Mouse (Mus musculus) forebrain, postnatal 0 days (tissue): Measurements from ENCODE around the gene Akr1cl. TPM values are rescaled to one million over a fixed set of nuclear protein-coding genes. Genes with fewer than 3 reads are reported as not detected.
A peak's percentile ranks its signal among the peaks of the same experiment; 100 is the strongest.

ENCODE experiments used
- ATAC-seq: fragments of 200-750 bp; cut with Nextera tagmentation; 2 replicates; pipeline ENCODE4 v1.8.0; 2017; ENCODE audit warnings: mild to moderate bottlenecking, moderate library complexity
- DNase-seq: peaks from one replicate; pipeline ENCODE4 v3.0.0-alpha.2; 2015
- H3K27ac ChIP-seq: fragments of 300-500 bp; sonication (generic); 2 replicates; pipeline ENCODE4 v1.5.1; 2014; ENCODE audit warnings: low read depth, mild to moderate bottlenecking, antibody characterized with exemption, low read length, moderate library complexity, mixed read lengths
- H3K27me3 ChIP-seq: fragments of 300-500 bp; sonication (generic); 2 replicates; pipeline ENCODE4 v1.6.1; 2014; ENCODE audit warnings: mild to moderate bottlenecking, low read length, mixed read lengths; ENCODE audit not compliant: insufficient read depth
- H3K36me3 ChIP-seq: fragments of 300-500 bp; sonication (generic); 2 replicates; pipeline ENCODE4 v1.6.1; 2014; ENCODE audit warnings: mild to moderate bottlenecking, moderate library complexity; ENCODE audit not compliant: insufficient read depth
- H3K4me1 ChIP-seq: fragments of 300-500 bp; sonication (generic); 2 replicates; pipeline ENCODE4 v1.6.1; 2014; ENCODE audit warnings: antibody characterized with exemption; ENCODE audit not compliant: insufficient read depth
- H3K4me2 ChIP-seq: fragments of 300-500 bp; sonication (generic); 2 replicates; pipeline ENCODE4 v1.6.1; 2014; ENCODE audit warnings: low read depth, mild to moderate bottlenecking, moderate library complexity
- H3K4me3 ChIP-seq: fragments of 300-500 bp; sonication (generic); 2 replicates; pipeline ENCODE4 v1.5.1; 2014; ENCODE audit warnings: low read depth, low read length, mixed read lengths
- H3K9ac ChIP-seq: fragments of 300-500 bp; sonication (generic); 2 replicates; pipeline ENCODE4 v1.6.1; 2014; ENCODE audit warnings: mild to moderate bottlenecking
- H3K9me3 ChIP-seq: fragments of 300-500 bp; sonication (generic); 2 replicates; pipeline ENCODE4 v1.6.1; 2016; ENCODE audit warnings: low read length
- CTCF ChIP-seq: sonication (generic); IDR thresholded peaks from 2 replicates; pipeline ENCODE4 v1.5.1; 2016; ENCODE audit warnings: antibody characterized with exemption, control low read depth, low read depth
- WGBS: fragments of 180-500 bp; shearing (Covaris S2); extraction: QIAGEN DNeasy Blood & Tissue Kit; methylation state at CpG from one replicate; pipeline ENCODE4 v1.1.7; 2014; 5-methylcytosine and 5-hydroxymethylcytosine counted together
- polyA plus RNA-seq: library from polyadenylated mRNA; unstranded; fragments of >200 nt; fragmentation: Nextera tagmentation; extraction: Ambion mirVana; gene quantifications from 2 replicates; pipeline ENCODE4 v1.2.1, GENCODE M21; 2015
- total RNA-seq: library from RNA; depleted of rRNA; stranded (reverse); fragments of >200 nt; gene quantifications from 2 replicates; pipeline ENCODE4 v1.2.3, GENCODE M21; 2014

Gene Akr1cl
- total and polyA plus RNA-seq, 2 experiments from 2014 or later: not detected

- no peak for ATAC-seq
- H3K4me3 ChIP-seq: no peak overlapping the region
- 81% methylated on average over 6 of the region's 6 CpGs for WGBS
- H3K36me3 ChIP-seq: no peaks in the 10 kb centered on the region
- no peaks in the 10 kb centered on the region for H3K9me3 ChIP-seq
- no peak overlapping the region for H3K4me2 ChIP-seq
- TF ChIP-seq CTCF: no peak
- H3K4me1 ChIP-seq: no peaks in the 10 kb centered on the region
- DNase-seq: no peak
- H3K27ac ChIP-seq: no peak overlapping the region
- H3K27me3 ChIP-seq: no peaks in the 10 kb centered on the region
- H3K9ac ChIP-seq: no peak overlapping the region
Measured at GRCm38 (mm10) chr1:65040806-65041205, 8.2 kb upstream of the Akr1cl start.

GRCm38 (mm10) chr1:65039679-65040078 lies 7.1 kb upstream of the Akr1cl start:
- Histone ChIP-seq H3K27ac (no peak overlapping the region), H3K4me1 (no peaks in the 10 kb centered on the region), H3K9ac (no peak overlapping the region), H3K9me3 (no peaks in the 10 kb centered on the region), H3K36me3 (no peaks in the 10 kb centered on the region), H3K4me3 (no peak overlapping the region), H3K27me3 (no peaks in the 10 kb centered on the region), H3K4me2 (no peak overlapping the region)
- no peak for TF ChIP-seq CTCF
- no peak for ATAC-seq
- DNase-seq: no peak
- WGBS: 80% methylated on average over 3 of the region's 3 CpGs

- Histone ChIP-seq H3K4me3 (no peak overlapping the region), H3K4me2 (no peak overlapping the region), H3K27ac (no peak overlapping the region), H3K27me3 (no peaks in the 10 kb centered on the region), H3K9ac (no peak overlapping the region), H3K4me1 (no peaks in the 10 kb centered on the region), H3K36me3 (no peaks in the 10 kb centered on the region), H3K9me3 (no peaks in the 10 kb centered on the region)
- no peak for TF ChIP-seq CTCF
- DNase-seq (no peak), ATAC-seq (no peak)
- 83% methylated on average over 2 of the region's 2 CpGs for WGBS
Measured at GRCm38 (mm10) chr1:65037542-65037941, 5.0 kb upstream of the Akr1cl start.

- ATAC-seq: no peak
- no peaks in the 10 kb centered on the region for H3K27me3 ChIP-seq
- H3K36me3 ChIP-seq: no peaks in the 10 kb centered on the region
- no peak for DNase-seq
- H3K4me3 ChIP-seq: no peak overlapping the region
- 22% methylated on average over 3 of the region's 3 CpGs for WGBS
- no peaks in the 10 kb centered on the region for H3K4me1 ChIP-seq
- H3K9ac ChIP-seq: no peak overlapping the region
- no peaks in the 10 kb centered on the region for H3K9me3 ChIP-seq
- no peak for TF ChIP-seq CTCF
- H3K27ac ChIP-seq: no peak overlapping the region
- no peak overlapping the region for H3K4me2 ChIP-seq
Measured at GRCm38 (mm10) chr1:65035513-65035912, 3.0 kb upstream of the Akr1cl start.

GRCm38 (mm10) chr1:65028206-65028605 lies 4.4 kb downstream of the Akr1cl start:
- Histone ChIP-seq H3K9ac (no peak overlapping the region), H3K4me1 (no peaks in the 10 kb centered on the region), H3K27me3 (no peaks in the 10 kb centered on the region), H3K9me3 (no peaks in the 10 kb centered on the region), H3K27ac (no peak overlapping the region), H3K36me3 (no peaks in the 10 kb centered on the region), H3K4me3 (no peak overlapping the region), H3K4me2 (no peak overlapping the region)
- no peak for TF ChIP-seq CTCF
- no peak for ATAC-seq
- no peak for DNase-seq
- 67% methylated on average over 9 of the region's 9 CpGs for WGBS

- H3K36me3 ChIP-seq: no peaks in the 10 kb centered on the region
- H3K4me1 ChIP-seq: no peaks in the 10 kb centered on the region
- TF ChIP-seq CTCF: no peak
- no peak overlapping the region for H3K4me2 ChIP-seq
- no peaks in the 10 kb centered on the region for H3K9me3 ChIP-seq
- DNase-seq: no peak
- no peak overlapping the region for H3K27ac ChIP-seq
- H3K9ac ChIP-seq: no peak overlapping the region
- H3K27me3 ChIP-seq: no peaks in the 10 kb centered on the region
- 82% methylated on average over 4 of the region's 4 CpGs for WGBS
- H3K4me3 ChIP-seq: no peak overlapping the region
- ATAC-seq: no peak
Measured at GRCm38 (mm10) chr1:65012726-65013125, 19.8 kb downstream of the Akr1cl start.

GRCm38 (mm10) chr1:65010153-65010552 lies 22.4 kb downstream of the Akr1cl start:
- no peaks in the 10 kb centered on the region for H3K4me1 ChIP-seq
- H3K9me3 ChIP-seq: no peaks in the 10 kb centered on the region
- H3K4me3 ChIP-seq: no peak overlapping the region
- WGBS: 11% methylated on average over 9 of the region's 9 CpGs
- ATAC-seq (peak; percentile 95), DNase-seq (peak; percentile 87)
- H3K27me3 ChIP-seq: no peaks in the 10 kb centered on the region
- H3K4me2 ChIP-seq: no peak overlapping the region
- peak; percentile 99 for TF ChIP-seq CTCF
- no peak overlapping the region for H3K9ac ChIP-seq
- no peak overlapping the region for H3K27ac ChIP-seq
- no peaks in the 10 kb centered on the region for H3K36me3 ChIP-seq

- DNase-seq (no peak), ATAC-seq (no peak)
- no peak overlapping the region for H3K9ac ChIP-seq
- no peak overlapping the region for H3K4me2 ChIP-seq
- TF ChIP-seq CTCF: no peak
- no peak overlapping the region for H3K27ac ChIP-seq
- H3K4me1 ChIP-seq: no peaks in the 10 kb centered on the region
- 96% methylated on average over 6 of the region's 6 CpGs for WGBS
- no peaks in the 10 kb centered on the region for H3K9me3 ChIP-seq
- H3K4me3 ChIP-seq: no peak overlapping the region
- H3K27me3 ChIP-seq: no peaks in the 10 kb centered on the region
- H3K36me3 ChIP-seq: no peaks in the 10 kb centered on the region
Measured at GRCm38 (mm10) chr1:65005575-65005974, 27.0 kb downstream of the Akr1cl start.
